Comparison of ENCODE assay signal across 9 mouse cellular contexts in the genomic region with DNA sequence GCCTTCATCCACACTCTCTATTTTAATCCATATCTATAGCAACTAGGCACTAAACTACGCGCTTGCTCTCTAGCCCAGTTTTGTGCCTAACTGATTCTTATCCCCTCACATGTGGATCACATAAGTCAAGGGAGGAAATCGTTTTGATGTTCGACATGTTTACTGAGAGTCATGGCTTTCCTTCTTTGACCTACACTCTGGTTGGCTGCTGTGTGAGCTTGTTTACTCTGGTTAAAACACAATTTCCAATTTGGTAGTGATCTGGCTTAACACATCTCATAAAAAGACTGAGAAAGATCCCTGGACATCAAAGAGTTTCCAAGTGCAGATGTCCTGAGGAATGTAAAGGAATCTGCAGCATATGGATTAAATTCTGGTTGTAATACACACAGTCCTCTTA.
"Had no signal": no experiment of that assay in that cellular context is flagged by ENCODE, and none has a peak within 500 bp of the region (broad histone marks: within the 10 kb centered on the region; RNA-seq: fewer than 3 reads in every experiment).

No protein-coding gene starts in this region.

- H3K4me2 ChIP-seq: limb, embryonic 15.5 days; liver, embryonic 12.5 days; lung, embryonic 15.5 days; midbrain, embryonic 12.5 days had no signal

- DNase-seq: kidney, postnatal 14 days; left cerebral cortex, postnatal 4 days; lung, postnatal 14 days; right cerebral cortex, postnatal 25 days had no signal

- ATAC-seq: liver, embryonic 12.5 days; midbrain, embryonic 16.5 days had no signal

- H3K4me1 ChIP-seq: limb, embryonic 15.5 days; liver, embryonic 12.5 days; lung, embryonic 15.5 days; midbrain, embryonic 12.5 days had no signal

- H3K27ac ChIP-seq: limb, embryonic 15.5 days; liver, embryonic 12.5 days; lung, embryonic 15.5 days; midbrain, embryonic 12.5 days had no signal

- H3K9me3 ChIP-seq: limb, embryonic 15.5 days; liver, embryonic 12.5 days; lung, embryonic 15.5 days; midbrain, embryonic 12.5 days had no signal

- H3K36me3 ChIP-seq: limb, embryonic 15.5 days; liver, embryonic 12.5 days; lung, embryonic 15.5 days; midbrain, embryonic 12.5 days had no signal

- H3K9ac ChIP-seq: limb, embryonic 15.5 days; liver, embryonic 12.5 days; lung, embryonic 15.5 days; midbrain, embryonic 12.5 days had no signal

- H3K27me3 ChIP-seq: limb, embryonic 15.5 days; liver, embryonic 12.5 days; lung, embryonic 15.5 days; midbrain, embryonic 12.5 days had no signal

- H3K4me3 ChIP-seq: limb, embryonic 15.5 days; liver, embryonic 12.5 days; lung, embryonic 15.5 days; midbrain, embryonic 12.5 days had no signal
